Mouse (Mus musculus): ENCODE measurements around the gene Olfr56. TPM values are rescaled to one million over a fixed set of nuclear protein-coding genes. Genes with fewer than 3 reads are reported as not detected.
"Not testable (repeated sequence)": the region's sequence is repeated elsewhere in the genome, so short reads cannot be mapped to it uniquely, and the experiment has no call there.

Olfr56 gene
- polyA plus RNA-seq, 1 experiment from 2014 or later: not detected

- 72% methylated on average over 4 of the region's 4 CpGs for WGBS
- not testable (repeated sequence) for H3K9ac ChIP-seq (replicated peaks); H3K27ac ChIP-seq (replicated peaks); H3K4me1 ChIP-seq; H3K36me3 ChIP-seq; H3K9me3 ChIP-seq; H3K27me3 ChIP-seq; H3K4me2 ChIP-seq (replicated peaks); ATAC-seq (replicated peaks); H3K4me3 ChIP-seq
Observed at GRCm38 (mm10) chr11:48991740-48992520, 13.2 kb downstream of the Olfr56 start, which contains the start of gene Gm12185. TSS of gene Gm12185 (minus strand) at chr11:48992226.

- 81% methylated on average over 10 of the region's 10 CpGs for WGBS
- not testable (repeated sequence) for H3K4me3 ChIP-seq; H3K36me3 ChIP-seq; ATAC-seq (replicated peaks); H3K9ac ChIP-seq (replicated peaks); H3K9me3 ChIP-seq; H3K4me2 ChIP-seq (replicated peaks); H3K4me1 ChIP-seq; H3K27me3 ChIP-seq; H3K27ac ChIP-seq (replicated peaks)
Observed at GRCm38 (mm10) chr11:48993296-48993695, 14.6 kb downstream of the Olfr56 start.

- H3K4me2 ChIP-seq (replicated peaks); H3K36me3 ChIP-seq; ATAC-seq (replicated peaks); H3K27me3 ChIP-seq; H3K4me3 ChIP-seq; H3K9me3 ChIP-seq; H3K4me1 ChIP-seq; H3K9ac ChIP-seq (replicated peaks); H3K27ac ChIP-seq (replicated peaks): not testable (repeated sequence)
- 85% methylated on average over 2 of the region's 2 CpGs for WGBS
Observed at GRCm38 (mm10) chr11:48994018-48994417, 15.3 kb downstream of the Olfr56 start, which contains the start of gene Tgtp1. TSS of gene Tgtp1 (minus strand) at chr11:48994172.

- not testable (repeated sequence) for H3K27ac ChIP-seq (replicated peaks); H3K9ac ChIP-seq (replicated peaks); H3K36me3 ChIP-seq; H3K4me2 ChIP-seq (replicated peaks); H3K4me1 ChIP-seq; H3K27me3 ChIP-seq; H3K9me3 ChIP-seq; ATAC-seq (replicated peaks); H3K4me3 ChIP-seq
- WGBS: 87% methylated on average over 1 of the region's 1 CpGs
Observed at GRCm38 (mm10) chr11:49000411-49000810, 21.7 kb downstream of the Olfr56 start.

GRCm38 (mm10) chr11:49006317-49006716, 27.6 kb downstream of the Olfr56 start:
- 83% methylated on average over 2 of the region's 2 CpGs for WGBS
- not testable (repeated sequence) for H3K4me2 ChIP-seq (replicated peaks); H3K9me3 ChIP-seq; ATAC-seq (replicated peaks); H3K9ac ChIP-seq (replicated peaks); H3K4me1 ChIP-seq; H3K4me3 ChIP-seq; H3K36me3 ChIP-seq; H3K27me3 ChIP-seq; H3K27ac ChIP-seq (replicated peaks)

- H3K9ac ChIP-seq (replicated peaks); ATAC-seq (replicated peaks); H3K4me1 ChIP-seq; H3K9me3 ChIP-seq; H3K4me2 ChIP-seq (replicated peaks); H3K27me3 ChIP-seq; H3K27ac ChIP-seq (replicated peaks); H3K36me3 ChIP-seq; H3K4me3 ChIP-seq: not testable (repeated sequence)
- 73% methylated on average over 1 of the region's 1 CpGs for WGBS
Observed at GRCm38 (mm10) chr11:49006785-49007184, 28.1 kb downstream of the Olfr56 start.

GRCm38 (mm10) chr11:49012074-49012473, 33.4 kb downstream of the Olfr56 start:
- H3K27me3 ChIP-seq; ATAC-seq (replicated peaks); H3K9me3 ChIP-seq; H3K4me1 ChIP-seq; H3K4me3 ChIP-seq; H3K9ac ChIP-seq (replicated peaks); H3K36me3 ChIP-seq; H3K4me2 ChIP-seq (replicated peaks); H3K27ac ChIP-seq (replicated peaks): not testable (repeated sequence)

GRCm38 (mm10) chr11:49050064-49050463, 71.4 kb downstream of the Olfr56 start:
- not testable (repeated sequence) for H3K36me3 ChIP-seq; H3K9ac ChIP-seq (replicated peaks); H3K4me3 ChIP-seq; ATAC-seq (replicated peaks); H3K27ac ChIP-seq (replicated peaks); H3K4me1 ChIP-seq; H3K4me2 ChIP-seq (replicated peaks); H3K27me3 ChIP-seq; H3K9me3 ChIP-seq

- H3K36me3 ChIP-seq; H3K27me3 ChIP-seq; H3K4me2 ChIP-seq (replicated peaks); H3K9me3 ChIP-seq; H3K27ac ChIP-seq (replicated peaks); H3K4me3 ChIP-seq; H3K9ac ChIP-seq (replicated peaks); ATAC-seq (replicated peaks); H3K4me1 ChIP-seq: not testable (repeated sequence)
- 79% methylated on average over 1 of the region's 6 CpGs for WGBS
Observed at GRCm38 (mm10) chr11:49051093-49051891, 72.6 kb downstream of the Olfr56 start, which contains the start of gene 9930111J21Rik2. TSS of gene 9930111J21Rik2 (minus strand) at chr11:49051242.

- not testable (repeated sequence) for ATAC-seq (replicated peaks)
- no CpG with 5 or more reads among the region's 5 CpGs for WGBS
Observed at GRCm38 (mm10) chr11:49051894-49052293, 73.2 kb downstream of the Olfr56 start.

GRCm38 (mm10) chr11:49060061-49060460, 81.4 kb downstream of the Olfr56 start:
- not testable (repeated sequence) for H3K27ac ChIP-seq (replicated peaks); H3K4me1 ChIP-seq; H3K4me2 ChIP-seq (replicated peaks); ATAC-seq (replicated peaks); H3K4me3 ChIP-seq; H3K9ac ChIP-seq (replicated peaks); H3K27me3 ChIP-seq; H3K36me3 ChIP-seq; H3K9me3 ChIP-seq
- 77% methylated on average over 2 of the region's 3 CpGs for WGBS

More at GRCm38 (mm10) chr11:49051894-49052293, 73.2 kb downstream of the Olfr56 start:
- not testable (repeated sequence) for H3K4me1 ChIP-seq; H3K4me3 ChIP-seq; H3K27ac ChIP-seq (replicated peaks); H3K4me2 ChIP-seq (replicated peaks); H3K27me3 ChIP-seq; H3K9me3 ChIP-seq; H3K36me3 ChIP-seq; H3K9ac ChIP-seq (replicated peaks)

GRCm38 (mm10) chr11:49061865-49062264, 83.2 kb downstream of the Olfr56 start:
- H3K27me3 ChIP-seq; H3K27ac ChIP-seq (replicated peaks); H3K9me3 ChIP-seq; H3K4me2 ChIP-seq (replicated peaks); H3K4me3 ChIP-seq; H3K9ac ChIP-seq (replicated peaks); H3K36me3 ChIP-seq; ATAC-seq (replicated peaks); H3K4me1 ChIP-seq: not testable (repeated sequence)
- WGBS: 90% methylated on average over 2 of the region's 2 CpGs
